Mouse (Mus musculus): Measurements from ENCODE around the gene Cdkl1.
A peak's percentile ranks its signal among the peaks of the same experiment; 100 is the strongest.

Gene Cdkl1

GRCm38 (mm10) chr12:69783247-69784025 is 7.6 kb downstream of the Cdkl1 start:
- DNase-seq (ENCODE audit: low spot score): peak; percentile 88

GRCm38 (mm10) chr12:69781935-69782650 is 9.0 kb downstream of the Cdkl1 start:
- DNase-seq (ENCODE audit: low spot score): no peak

- no peak for DNase-seq (ENCODE audit: low spot score)
These were observed 9.6 kb downstream of the Cdkl1 start for GRCm38 (mm10) chr12:69781480-69781879.

GRCm38 (mm10) chr12:69777957-69778356 is 13.1 kb downstream of the Cdkl1 start:
- DNase-seq (ENCODE audit: low spot score): no peak

GRCm38 (mm10) chr12:69777341-69777730 is 13.7 kb downstream of the Cdkl1 start:
- DNase-seq (ENCODE audit: low spot score): no peak

GRCm38 (mm10) chr12:69776607-69777340 is 14.3 kb downstream of the Cdkl1 start:
- no peak for DNase-seq (ENCODE audit: low spot score)

GRCm38 (mm10) chr12:69768841-69769240 is 22.2 kb downstream of the Cdkl1 start:
- no peak for DNase-seq (ENCODE audit: low spot score)

GRCm38 (mm10) chr12:69767476-69768258 is 23.4 kb downstream of the Cdkl1 start:
- no peak for DNase-seq (ENCODE audit: low spot score)

- no peak for DNase-seq (ENCODE audit: low spot score)
These were observed 24.7 kb downstream of the Cdkl1 start for GRCm38 (mm10) chr12:69766185-69766904.

GRCm38 (mm10) chr12:69765543-69765942 is 25.5 kb downstream of the Cdkl1 start:
- no peak for DNase-seq (ENCODE audit: low spot score)

GRCm38 (mm10) chr12:69761603-69762002 is 29.5 kb downstream of the Cdkl1 start:
- DNase-seq (ENCODE audit: low spot score): no peak

GRCm38 (mm10) chr12:69760743-69761406 is 30.2 kb downstream of the Cdkl1 start:
- no peak for DNase-seq (ENCODE audit: low spot score)

- peak; percentile 44 for DNase-seq (ENCODE audit: low spot score)
These were observed 31.1 kb downstream of the Cdkl1 start for GRCm38 (mm10) chr12:69760014-69760413.

GRCm38 (mm10) chr12:69759267-69759885 is 31.7 kb downstream of the Cdkl1 start:
- DNase-seq (ENCODE audit: low spot score): peak; percentile 89

- DNase-seq (ENCODE audit: low spot score): peak; percentile 66
These were observed 32.6 kb downstream of the Cdkl1 start for GRCm38 (mm10) chr12:69758221-69759185.

GRCm38 (mm10) chr12:69757418-69758141 is 33.5 kb downstream of the Cdkl1 start:
- peak; percentile 95 for DNase-seq (ENCODE audit: low spot score)

GRCm38 (mm10) chr12:69756015-69756414 is 35.1 kb downstream of the Cdkl1 start:
- DNase-seq (ENCODE audit: low spot score): no peak

GRCm38 (mm10) chr12:69753936-69754335 is 37.1 kb downstream of the Cdkl1 start:
- no peak for DNase-seq (ENCODE audit: low spot score)

Data from c-Kit-positive CD71-positive TER-119-positive erythroid progenitor cells, embryonic 14.5 days (primary cell).